Mouse (Mus musculus): ENCODE data around the gene Fstl4. TPM values are rescaled to one million over a fixed set of nuclear protein-coding genes. Genes with fewer than 3 reads are reported as not detected.

The Fstl4 gene
- polyA plus RNA-seq, 2 experiments: 0.01 TPM; not detected in 1

DNA sequence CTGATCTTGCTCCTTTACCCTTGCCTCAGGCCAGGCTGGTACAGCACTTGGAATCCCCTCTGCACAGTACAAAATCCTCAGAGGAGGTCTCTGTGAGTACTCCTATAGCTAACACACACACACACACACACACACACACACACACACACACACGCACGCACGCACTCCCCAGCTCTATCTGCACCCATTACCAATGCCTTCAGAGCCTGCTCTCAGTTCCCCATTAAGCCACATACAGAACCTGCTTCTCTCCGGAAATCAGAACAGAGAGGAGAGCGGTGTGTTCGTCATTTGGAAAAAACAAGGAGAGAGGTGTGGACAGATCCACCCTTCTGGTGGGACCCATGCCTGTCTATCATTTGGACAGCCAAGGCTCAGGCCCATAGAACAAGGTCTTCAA lies 333.4 kb downstream of the Fstl4 start:
- WGBS (ENCODE audit: insufficient replicate concordance): 57% methylated on average over 6 of the region's 6 CpGs
- no peak overlapping the region for H3K4me2 ChIP-seq (ENCODE audit: low read depth)
- no peaks in the 10 kb centered on the region for H3K9me3 ChIP-seq (ENCODE audit: control insufficient read depth, low read length)
- no peak overlapping the region for H3K4me3 ChIP-seq (ENCODE audit: insufficient read depth in 1 of 2, low read depth in 2 of 2, low read length in 2 of 2)
- TF ChIP-seq CTCF (IDR thresholded peaks at IDR 0.05; ENCODE audit: low read depth): no peak
- DNase-seq (ENCODE audit: low read depth in 3 of 3, low spot score in 3 of 3) (no peak), ATAC-seq (ENCODE audit: insufficient read depth) (no peak)
- H3K36me3 ChIP-seq (replicated peaks; ENCODE audit: control insufficient read depth, insufficient read depth, low read depth): no peaks in the 10 kb centered on the region
- no peak overlapping the region for H3K27ac ChIP-seq
- H3K9ac ChIP-seq (replicated peaks): no peak overlapping the region
- no peaks in the 10 kb centered on the region for H3K4me1 ChIP-seq (replicated peaks; ENCODE audit: control insufficient read depth in 2 of 2, insufficient read depth in 2 of 2, low read length in 1 of 2)
- H3K27me3 ChIP-seq (ENCODE audit: control insufficient read depth, insufficient read depth, low read length): no peaks in the 10 kb centered on the region

DNA sequence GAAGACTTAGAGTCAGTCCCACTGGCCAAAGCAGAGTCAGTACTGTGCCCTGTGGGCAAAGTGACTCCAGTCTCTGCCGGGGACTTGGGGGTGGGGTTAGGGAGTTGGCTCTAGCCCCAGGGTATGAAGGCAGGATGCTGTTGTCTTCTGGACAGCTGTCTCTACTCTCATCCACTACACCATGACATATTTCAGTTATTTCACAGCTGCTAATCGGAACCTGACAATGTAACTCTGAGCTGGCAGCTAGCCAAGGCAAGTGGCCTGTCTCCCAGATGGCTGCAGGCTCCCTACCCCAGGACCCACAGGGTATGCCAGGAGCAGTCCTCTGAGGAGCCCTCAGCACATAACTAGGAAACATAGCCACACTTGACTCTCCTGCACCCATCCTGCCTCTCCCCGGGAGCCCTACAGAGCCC lies 334.4 kb downstream of the Fstl4 start:
- Histone ChIP-seq H3K27me3 (ENCODE audit: control insufficient read depth, insufficient read depth, low read length) (no peaks in the 10 kb centered on the region), H3K4me3 (ENCODE audit: insufficient read depth in 1 of 2, low read depth in 2 of 2, low read length in 2 of 2) (no peak overlapping the region), H3K9ac (replicated peaks) (no peak overlapping the region), H3K9me3 (ENCODE audit: control insufficient read depth, low read length) (no peaks in the 10 kb centered on the region), H3K4me1 (replicated peaks; ENCODE audit: control insufficient read depth in 2 of 2, insufficient read depth in 2 of 2, low read length in 1 of 2) (no peaks in the 10 kb centered on the region), H3K4me2 (ENCODE audit: low read depth) (no peak overlapping the region), H3K27ac (no peak overlapping the region), H3K36me3 (replicated peaks; ENCODE audit: control insufficient read depth, insufficient read depth, low read depth) (no peaks in the 10 kb centered on the region)
- 63% methylated on average over 3 of the region's 3 CpGs for WGBS (ENCODE audit: insufficient replicate concordance)
- no peak for TF ChIP-seq EP300 (IDR thresholded peaks at IDR 0.05; ENCODE audit: low read depth)
- TF ChIP-seq CTCF (IDR thresholded peaks at IDR 0.05; ENCODE audit: low read depth): no peak
- DNase-seq (ENCODE audit: low read depth in 3 of 3, low spot score in 3 of 3) (no peak), ATAC-seq (ENCODE audit: insufficient read depth) (no peak)

DNA sequence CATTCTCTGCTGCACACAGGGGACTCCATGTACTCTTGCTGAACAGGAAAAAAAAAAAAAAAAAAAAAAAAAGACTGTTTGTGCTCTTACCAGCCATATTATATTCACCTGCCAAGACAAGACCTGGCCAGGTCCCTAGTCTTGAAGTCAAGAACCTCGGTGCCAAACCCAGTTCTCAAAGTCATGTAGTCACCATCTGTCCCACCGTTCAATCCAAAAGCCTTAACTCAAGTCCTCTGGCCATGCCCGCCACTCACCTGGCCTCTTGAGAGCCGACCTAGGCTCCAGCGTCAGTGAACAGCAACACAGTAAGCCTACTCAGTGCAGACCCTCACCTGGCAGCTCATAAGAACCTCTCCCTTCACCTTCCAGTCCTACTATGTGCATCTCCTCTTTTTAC lies 334.9 kb downstream of the Fstl4 start:
- ATAC-seq (ENCODE audit: insufficient read depth): no peak
- Histone ChIP-seq H3K27me3 (ENCODE audit: control insufficient read depth, insufficient read depth, low read length) (no peaks in the 10 kb centered on the region), H3K4me2 (ENCODE audit: low read depth) (no peak overlapping the region), H3K9ac (replicated peaks) (no peak overlapping the region), H3K4me1 (replicated peaks; ENCODE audit: control insufficient read depth in 2 of 2, insufficient read depth in 2 of 2, low read length in 1 of 2) (no peaks in the 10 kb centered on the region), H3K36me3 (replicated peaks; ENCODE audit: control insufficient read depth, insufficient read depth, low read depth) (no peaks in the 10 kb centered on the region), H3K9me3 (ENCODE audit: control insufficient read depth, low read length) (no peaks in the 10 kb centered on the region), H3K4me3 (ENCODE audit: insufficient read depth in 1 of 2, low read depth in 2 of 2, low read length in 2 of 2) (no peak overlapping the region), H3K27ac (no peak overlapping the region)
- WGBS (ENCODE audit: insufficient replicate concordance): 58% methylated on average over 5 of the region's 5 CpGs
- DNase-seq (ENCODE audit: low read depth in 3 of 3, low spot score in 3 of 3): no peak
- no peak for TF ChIP-seq EP300 (IDR thresholded peaks at IDR 0.05; ENCODE audit: low read depth)
- TF ChIP-seq CTCF (IDR thresholded peaks at IDR 0.05; ENCODE audit: low read depth): no peak

DNA sequence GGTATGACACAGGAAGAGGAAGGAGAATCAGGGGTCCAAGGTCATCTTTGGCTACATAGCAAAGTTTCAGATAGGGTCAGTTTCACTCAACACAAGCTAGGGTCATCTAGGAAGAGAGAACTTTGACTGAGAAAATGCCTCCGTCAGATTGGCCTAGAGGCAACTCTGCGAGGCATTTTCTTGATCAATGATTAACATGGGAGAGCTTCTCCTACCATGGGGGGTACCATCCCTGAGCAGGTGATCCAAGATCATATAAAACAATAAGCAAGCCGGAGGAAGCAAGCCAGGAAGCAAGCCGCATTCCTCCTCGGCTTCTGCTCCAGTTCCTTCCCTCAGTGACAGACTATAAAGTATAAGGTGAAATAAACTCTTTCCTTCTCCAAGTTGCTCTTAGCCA lies 337.3 kb downstream of the Fstl4 start:
- Histone ChIP-seq H3K27ac (no peak overlapping the region), H3K4me1 (replicated peaks; ENCODE audit: control insufficient read depth in 2 of 2, insufficient read depth in 2 of 2, low read length in 1 of 2) (no peaks in the 10 kb centered on the region), H3K27me3 (ENCODE audit: control insufficient read depth, insufficient read depth, low read length) (no peaks in the 10 kb centered on the region), H3K9me3 (ENCODE audit: control insufficient read depth, low read length) (no peaks in the 10 kb centered on the region), H3K9ac (replicated peaks) (no peak overlapping the region), H3K4me2 (ENCODE audit: low read depth) (no peak overlapping the region), H3K4me3 (ENCODE audit: insufficient read depth in 1 of 2, low read depth in 2 of 2, low read length in 2 of 2) (no peak overlapping the region), H3K36me3 (replicated peaks; ENCODE audit: control insufficient read depth, insufficient read depth, low read depth) (no peaks in the 10 kb centered on the region)
- no peak for ATAC-seq (ENCODE audit: insufficient read depth)
- TF ChIP-seq EP300 (IDR thresholded peaks at IDR 0.05; ENCODE audit: low read depth) (no peak), CTCF (IDR thresholded peaks at IDR 0.05; ENCODE audit: low read depth) (no peak)
- 69% methylated on average over 5 of the region's 5 CpGs for WGBS (ENCODE audit: insufficient replicate concordance)
- no peak for DNase-seq (ENCODE audit: low read depth in 3 of 3, low spot score in 3 of 3)

DNA sequence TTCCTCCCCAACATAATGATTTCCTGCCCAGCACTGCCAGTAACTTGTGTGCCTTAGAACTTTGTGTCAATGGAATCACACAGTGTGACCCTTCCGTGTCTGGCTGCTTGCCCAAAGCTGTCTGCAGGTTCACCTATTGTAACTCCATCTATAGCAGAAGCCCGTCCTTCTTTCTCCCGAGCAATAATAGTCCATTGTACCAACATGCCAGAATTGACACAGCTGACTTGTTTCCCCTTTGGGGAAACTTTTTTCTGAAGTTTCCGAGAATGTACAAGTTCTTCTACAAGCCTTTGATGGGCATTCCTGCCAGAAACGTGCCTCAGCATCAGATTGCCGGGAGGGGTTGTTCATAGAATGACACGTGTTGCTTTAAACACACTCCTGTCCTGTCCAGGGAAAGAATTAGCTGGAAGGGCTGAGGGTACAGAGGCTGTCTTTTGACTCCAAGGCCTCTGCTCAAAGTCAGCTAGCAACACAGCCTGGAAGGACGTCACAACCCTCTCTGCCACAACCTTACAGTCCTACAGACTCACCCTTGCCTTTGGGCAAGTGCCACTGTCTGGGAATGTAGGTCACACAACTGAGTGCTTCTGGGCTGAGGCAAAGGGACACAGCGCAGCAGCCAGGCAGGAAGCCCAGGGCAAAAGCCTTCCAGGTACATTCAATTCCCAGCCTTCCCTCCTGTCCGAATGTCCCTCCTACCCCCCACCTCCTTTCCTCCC lies 339.3 kb downstream of the Fstl4 start:
- H3K27me3 ChIP-seq (ENCODE audit: control insufficient read depth, insufficient read depth, low read length): no peaks in the 10 kb centered on the region
- DNase-seq (ENCODE audit: low read depth in 3 of 3, low spot score in 3 of 3) (no peak), ATAC-seq (ENCODE audit: insufficient read depth) (no peak)
- H3K27ac ChIP-seq: no peak overlapping the region
- H3K9me3 ChIP-seq (ENCODE audit: control insufficient read depth, low read length): no peaks in the 10 kb centered on the region
- H3K4me1 ChIP-seq (replicated peaks; ENCODE audit: control insufficient read depth in 2 of 2, insufficient read depth in 2 of 2, low read length in 1 of 2): no peaks in the 10 kb centered on the region
- no peak for TF ChIP-seq CTCF (IDR thresholded peaks at IDR 0.05; ENCODE audit: low read depth)
- no peak for TF ChIP-seq EP300 (IDR thresholded peaks at IDR 0.05; ENCODE audit: low read depth)
- no peak overlapping the region for H3K4me2 ChIP-seq (ENCODE audit: low read depth)
- WGBS (ENCODE audit: insufficient replicate concordance): 58% methylated on average over 10 of the region's 10 CpGs
- no peaks in the 10 kb centered on the region for H3K36me3 ChIP-seq (replicated peaks; ENCODE audit: control insufficient read depth, insufficient read depth, low read depth)
- no peak overlapping the region for H3K9ac ChIP-seq (replicated peaks)
- H3K4me3 ChIP-seq (ENCODE audit: insufficient read depth in 1 of 2, low read depth in 2 of 2, low read length in 2 of 2): no peak overlapping the region

All from liver, embryonic 14.5 days (tissue).